Mouse (Mus musculus): Measurements from ENCODE around the gene Dot1l. TPM values are rescaled to one million over a fixed set of nuclear protein-coding genes. Genes with fewer than 3 reads are reported as not detected.

Gene Dot1l
- polyA plus RNA-seq, 1 experiment, result 130 TPM

DNA sequence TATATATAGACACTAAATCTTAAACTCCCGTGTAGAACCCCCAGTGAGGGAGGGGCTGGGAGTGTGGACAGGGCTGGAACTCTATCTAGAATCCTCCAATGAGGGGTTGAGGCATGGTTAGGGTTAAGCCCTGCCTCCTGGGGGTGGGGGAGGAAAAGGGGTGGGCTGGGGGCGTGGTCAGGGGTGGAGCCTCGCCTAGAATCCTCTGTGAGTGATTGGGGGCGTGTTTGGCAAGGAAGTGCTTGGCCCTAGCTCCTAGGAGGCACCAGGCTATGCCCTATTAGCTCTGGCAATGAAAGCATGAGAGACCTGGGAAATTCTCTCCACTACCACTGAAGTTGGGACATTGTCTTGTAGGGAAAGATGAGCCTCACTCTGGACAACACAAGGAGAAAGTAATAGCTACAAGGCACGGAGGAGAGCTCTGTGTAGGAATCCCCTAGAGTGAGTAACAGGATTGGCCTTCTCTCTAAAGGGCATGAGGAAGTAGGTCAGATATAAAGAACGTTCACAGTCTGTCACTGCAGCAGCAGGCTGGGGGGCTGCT, 2.9 kb upstream of the Dot1l start:
- TF ChIP-seq GATA1 (IDR thresholded peaks at IDR 0.05; ENCODE audit: low read length), result no peak

DNA sequence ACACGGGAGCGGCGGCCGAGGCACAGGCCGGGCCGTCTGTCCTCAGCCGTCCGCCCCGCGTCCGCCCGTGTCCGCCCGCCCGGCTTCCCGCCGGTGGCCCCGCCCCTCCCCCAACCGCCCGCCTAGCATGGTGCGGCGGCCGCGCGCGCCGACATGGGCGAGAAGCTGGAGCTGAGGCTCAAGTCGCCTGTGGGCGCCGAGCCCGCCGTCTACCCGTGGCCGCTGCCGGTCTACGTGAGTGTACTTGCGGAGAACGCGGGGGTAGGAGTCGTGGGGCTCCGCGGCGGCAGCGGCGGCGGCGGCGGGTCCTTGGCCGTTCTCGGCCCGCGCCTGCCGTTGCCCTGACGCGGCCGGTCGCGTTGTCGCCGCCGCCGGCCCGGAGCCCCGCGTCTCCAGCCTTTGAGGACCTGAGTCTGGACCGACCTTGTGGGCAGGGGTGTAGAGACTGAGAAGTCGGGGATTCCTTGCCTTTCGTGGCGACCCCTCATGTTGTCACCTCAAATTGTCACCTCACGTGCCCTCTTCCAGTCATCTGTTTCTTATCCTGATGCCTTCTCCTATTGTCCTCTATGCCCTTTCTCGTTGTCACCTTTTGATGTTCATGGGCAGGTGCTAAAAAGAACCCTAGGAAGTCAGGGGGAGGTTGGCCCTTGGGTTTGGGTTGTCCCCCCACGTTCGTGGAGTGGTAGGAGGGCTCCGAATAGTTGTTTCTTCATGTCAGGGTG, 447 bp downstream of the Dot1l start:
- no peak for TF ChIP-seq GATA1 (IDR thresholded peaks at IDR 0.05; ENCODE audit: low read length)

DNA sequence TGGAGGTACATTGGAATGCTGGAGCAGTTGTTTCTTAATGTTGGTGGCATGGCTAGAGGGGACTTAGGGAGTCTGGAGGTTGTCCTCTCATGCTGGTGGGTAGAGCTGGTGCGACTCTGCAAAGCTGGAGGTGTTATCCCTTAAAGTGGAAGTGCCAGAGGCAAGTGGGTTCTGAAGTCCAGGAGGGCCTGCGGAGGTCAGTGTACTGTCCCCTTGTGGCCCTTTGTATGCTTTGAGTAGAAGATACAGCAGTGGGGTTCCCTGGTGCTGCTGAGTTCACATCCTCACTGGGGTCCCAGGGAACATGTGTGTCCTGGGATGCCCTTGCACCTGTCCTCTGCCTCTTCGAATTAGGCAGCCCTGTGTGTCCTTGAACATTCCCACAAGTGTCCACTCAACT, 1.1 kb downstream of the Dot1l start:
- TF ChIP-seq GATA1 (IDR thresholded peaks at IDR 0.05; ENCODE audit: low read length), result no peak

DNA sequence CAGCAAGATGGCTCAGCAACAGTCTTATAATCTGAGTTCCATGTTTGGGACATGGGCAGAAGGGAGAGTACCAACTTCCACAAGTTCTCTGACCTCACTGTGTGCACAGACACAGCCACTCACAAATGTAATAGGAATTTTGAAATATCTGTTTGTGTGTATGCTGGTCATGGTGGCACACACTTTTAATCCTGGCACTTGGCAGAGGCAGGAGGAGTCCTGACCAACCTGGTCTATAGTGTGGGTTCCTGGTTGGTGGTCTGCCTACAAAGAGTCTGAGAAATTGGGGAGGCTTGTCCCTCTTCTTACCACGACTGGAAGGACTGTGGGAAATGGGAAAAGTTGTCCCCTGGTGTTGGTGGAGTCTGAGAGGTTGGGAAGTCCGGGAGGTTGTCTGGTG, 1.5 kb downstream of the Dot1l start:
- no peak for TF ChIP-seq GATA1 (IDR thresholded peaks at IDR 0.05; ENCODE audit: low read length)

- TF ChIP-seq GATA1 (IDR thresholded peaks at IDR 0.05; ENCODE audit: low read length), result no peak
These were observed 2.0 kb downstream of the Dot1l start for GRCm38 (mm10) chr10:80756967-80757366.

DNA sequence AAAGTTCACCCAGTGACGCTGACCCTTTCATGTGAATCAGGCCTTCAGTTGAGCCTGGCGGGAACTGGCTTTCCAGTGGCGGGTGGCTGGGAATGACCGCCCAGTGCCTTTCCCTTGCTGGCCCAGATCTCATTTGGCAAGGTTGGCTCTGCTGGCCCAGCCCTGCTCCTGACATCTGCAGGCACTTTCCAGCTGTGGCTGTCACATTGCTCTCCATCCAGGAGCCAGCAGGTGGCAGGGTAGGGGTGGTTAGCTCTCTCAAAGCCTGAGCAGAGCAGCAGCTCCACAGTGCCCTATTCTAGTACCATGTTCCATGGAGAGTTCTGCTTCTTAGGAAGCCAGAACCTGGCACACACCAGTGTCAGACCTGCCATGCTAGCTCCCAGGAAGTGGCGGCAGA, 2.7 kb downstream of the Dot1l start:
- TF ChIP-seq GATA1 (IDR thresholded peaks at IDR 0.05; ENCODE audit: low read length), result no peak

GRCm38 (mm10) chr10:80758651-80759050, 3.6 kb downstream of the Dot1l start:
- TF ChIP-seq GATA1 (IDR thresholded peaks at IDR 0.05; ENCODE audit: low read length), result no peak

DNA sequence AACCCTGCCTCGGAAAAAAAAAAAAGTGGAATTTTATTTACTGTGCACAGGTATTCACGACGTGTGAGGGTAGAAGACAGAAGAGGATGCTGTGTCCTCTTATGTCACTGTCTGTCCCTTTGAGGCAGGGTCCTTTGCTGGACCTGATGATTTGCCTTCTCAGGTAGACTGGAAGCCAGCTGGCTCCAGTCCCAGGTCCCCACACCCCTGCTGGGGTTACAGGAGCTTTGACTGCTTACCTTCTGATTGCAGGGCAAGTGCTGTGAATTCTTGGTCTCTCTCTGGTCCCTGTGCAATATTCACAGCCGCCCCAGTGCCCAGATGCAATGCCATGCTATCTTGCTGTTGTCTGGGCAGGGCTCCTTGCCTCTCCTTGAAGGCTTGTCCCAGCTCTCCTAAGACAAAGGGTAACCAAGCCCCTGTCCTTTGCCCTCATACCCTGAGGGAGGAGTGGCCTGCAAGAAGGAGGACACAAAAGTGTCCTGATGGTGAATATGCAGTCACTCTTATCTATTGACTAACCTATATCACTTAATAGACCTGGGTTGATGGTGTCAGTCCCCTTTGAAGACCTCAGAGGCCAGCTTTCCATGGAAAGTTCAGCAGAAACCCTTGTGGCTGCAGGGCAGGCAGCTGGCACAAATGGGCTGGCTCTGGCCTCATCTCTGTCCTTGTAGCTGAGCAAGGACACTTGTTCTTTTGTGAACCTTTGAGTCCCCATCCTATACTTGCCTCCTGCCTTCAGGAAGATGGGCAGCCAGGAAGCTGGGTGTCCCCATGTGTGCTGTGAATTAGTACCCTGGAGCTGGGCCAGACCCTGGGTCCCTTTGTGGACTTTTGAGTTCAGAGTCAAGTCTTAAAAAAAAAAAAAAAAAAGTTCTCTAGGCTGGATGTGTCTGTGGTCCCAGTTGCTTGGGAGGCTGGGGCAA, 5.9 kb downstream of the Dot1l start:
- no peak for TF ChIP-seq GATA1 (IDR thresholded peaks at IDR 0.05; ENCODE audit: low read length)

DNA sequence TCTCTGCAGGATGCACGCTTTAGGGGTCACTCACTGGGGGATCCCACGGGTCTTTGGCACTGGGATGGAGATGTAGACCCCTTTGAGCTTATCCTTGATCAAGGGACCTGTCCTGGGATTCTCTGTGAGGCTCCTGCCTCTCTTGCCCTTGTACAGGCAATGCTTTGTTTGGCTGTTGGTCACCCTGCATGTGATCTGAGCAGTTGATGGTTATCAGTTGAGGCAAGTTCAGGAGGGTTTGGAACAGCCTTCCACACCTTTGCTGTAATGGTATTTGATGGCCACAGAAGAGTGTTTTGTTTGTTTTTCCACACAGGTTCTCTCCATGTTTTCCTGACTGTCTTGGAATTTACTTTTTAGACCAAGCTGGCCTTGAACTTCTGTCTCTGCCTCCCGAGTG, 6.8 kb downstream of the Dot1l start:
- no peak for TF ChIP-seq GATA1 (IDR thresholded peaks at IDR 0.05; ENCODE audit: low read length)

DNA sequence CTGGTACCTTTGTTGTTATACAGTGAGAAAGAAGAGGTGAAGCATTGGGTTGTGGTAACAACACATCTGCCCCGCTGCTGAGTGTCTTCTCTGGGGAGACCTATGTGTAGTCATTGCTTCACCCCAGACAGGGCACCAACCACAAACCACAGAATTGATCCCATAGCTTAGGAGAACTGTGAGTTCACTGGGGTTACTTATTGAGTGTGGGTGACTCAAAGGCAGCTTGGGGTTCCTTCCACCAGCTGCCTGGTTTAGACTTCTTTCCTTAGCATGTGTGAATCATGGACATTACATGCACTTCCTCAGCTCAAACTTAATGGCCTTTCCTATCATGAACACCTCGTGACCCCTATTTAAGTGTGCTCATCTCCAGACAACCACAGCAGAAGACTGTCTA, 8.5 kb downstream of the Dot1l start:
- no peak for TF ChIP-seq GATA1 (IDR thresholded peaks at IDR 0.05; ENCODE audit: low read length)

DNA sequence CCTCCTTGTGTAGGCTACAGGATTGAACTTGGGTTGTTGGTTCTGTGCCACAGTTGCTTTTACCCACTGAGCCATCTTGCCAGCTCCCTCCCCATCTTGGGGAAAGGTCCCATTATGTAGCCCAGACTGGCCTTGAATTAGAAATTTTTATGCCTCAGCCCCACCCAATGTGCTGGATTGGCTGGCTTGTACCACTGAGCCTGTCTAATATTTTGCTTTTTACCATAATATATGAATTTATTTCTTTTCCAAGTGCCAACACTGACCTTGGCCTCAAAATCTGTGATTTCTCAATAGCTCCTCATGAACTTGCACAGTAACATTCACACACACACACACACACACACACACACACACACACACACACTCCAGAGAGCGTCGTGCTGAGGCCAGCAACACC, 10.7 kb downstream of the Dot1l start:
- TF ChIP-seq GATA1 (IDR thresholded peaks at IDR 0.05; ENCODE audit: low read length), result no peak

- TF ChIP-seq GATA1 (IDR thresholded peaks at IDR 0.05; ENCODE audit: low read length), result no peak
These were observed 11.3 kb downstream of the Dot1l start for GRCm38 (mm10) chr10:80766161-80766815.

DNA sequence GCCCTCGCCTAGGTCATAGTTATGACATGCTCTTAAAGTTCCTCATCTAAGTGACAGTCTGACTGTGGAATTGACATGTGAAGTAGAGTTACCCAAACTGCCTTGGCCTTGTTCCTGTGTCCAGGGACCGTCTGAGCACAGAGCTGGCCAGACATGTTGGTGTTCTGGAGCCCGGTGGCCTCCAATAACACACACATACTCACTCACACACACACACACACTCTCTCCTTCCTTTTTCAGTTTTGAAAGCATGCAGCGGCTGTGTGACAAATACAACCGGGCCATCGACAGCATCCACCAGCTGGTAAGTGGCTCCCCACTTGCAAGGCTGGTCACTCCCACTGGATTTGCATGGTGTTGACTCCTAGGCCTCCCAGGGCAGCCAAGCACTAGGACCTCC, 13.4 kb downstream of the Dot1l start:
- no peak for TF ChIP-seq GATA1 (IDR thresholded peaks at IDR 0.05; ENCODE audit: low read length)

DNA sequence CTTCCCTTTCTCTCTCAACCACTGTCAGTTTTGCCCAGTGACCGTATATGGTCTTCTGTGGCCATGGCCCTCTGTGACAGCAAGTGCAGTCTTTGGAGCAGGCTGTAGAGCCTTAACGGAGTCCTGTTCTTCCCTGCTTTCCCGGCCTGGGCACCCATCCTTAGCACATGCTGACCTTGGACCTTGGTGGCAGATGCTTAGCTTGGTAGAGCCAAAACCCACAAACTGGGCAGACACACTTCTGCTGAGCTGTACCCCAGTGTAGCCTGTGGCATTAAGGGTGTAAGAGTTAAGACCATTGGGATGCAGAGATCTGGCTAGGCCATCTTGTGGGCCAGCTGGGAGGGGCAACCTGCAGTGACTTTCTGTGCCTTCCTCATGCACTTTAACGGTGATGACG, 18.8 kb downstream of the Dot1l start:
- TF ChIP-seq GATA1 (IDR thresholded peaks at IDR 0.05; ENCODE audit: low read length), result no peak

DNA sequence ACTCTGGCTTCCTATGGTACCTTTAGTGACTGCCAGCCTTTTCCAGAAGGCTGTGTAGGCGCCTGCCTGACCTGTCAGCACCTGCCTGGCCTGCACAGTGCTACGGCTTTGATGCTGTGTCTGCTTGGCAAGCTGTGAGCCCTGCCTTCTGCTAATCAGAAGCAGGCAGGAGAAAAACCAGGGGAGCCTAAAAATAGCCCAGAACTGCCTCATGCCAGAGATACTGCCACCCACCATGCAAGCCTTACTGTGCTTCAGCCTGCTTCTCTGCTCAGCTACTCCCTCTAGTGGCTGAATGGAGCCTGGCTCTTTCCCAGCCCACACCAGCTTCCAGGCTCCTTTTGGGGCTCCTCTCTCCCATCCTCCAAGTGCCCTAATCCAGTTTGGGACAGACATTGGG, 19.5 kb downstream of the Dot1l start:
- TF ChIP-seq GATA1 (IDR thresholded peaks at IDR 0.05; ENCODE audit: low read length), result no peak

- TF ChIP-seq GATA1 (IDR thresholded peaks at IDR 0.05; ENCODE audit: low read length), result no peak
These were observed 20.0 kb downstream of the Dot1l start for GRCm38 (mm10) chr10:80774981-80775380.
